Mouse (Mus musculus) hindbrain, embryonic 11.5 days (tissue): ENCODE measurements around the gene Pafah1b2. TPM values are rescaled to one million over a fixed set of nuclear protein-coding genes. Genes with fewer than 3 reads are reported as not detected.

Experiments
- ATAC-seq: fragments of 200-750 bp; cut with Nextera tagmentation; 2 replicates; pipeline ENCODE4 v1.8.0; 2017; ENCODE audit warnings: mild to moderate bottlenecking, moderate TSS enrichment, moderate library complexity; ENCODE audit not compliant: low FRiP score
- DNase-seq: peaks from one replicate; pipeline ENCODE4 v3.0.0-alpha.2; 2015; ENCODE audit warnings: low spot score
- H3K27ac ChIP-seq: fragments of 300-500 bp; sonication (generic); 2 replicates; pipeline ENCODE4 v1.5.1; 2014; ENCODE audit warnings: mild to moderate bottlenecking, low read depth, low read length
- H3K27me3 ChIP-seq: fragments of 300-500 bp; sonication (generic); 2 replicates; pipeline ENCODE4 v1.6.1; 2014; ENCODE audit warnings: mild to moderate bottlenecking, low read length, moderate library complexity, mixed read lengths; ENCODE audit not compliant: control insufficient read depth, insufficient read depth
- H3K36me3 ChIP-seq: fragments of 300-500 bp; sonication (generic); 2 replicates; pipeline ENCODE4 v1.6.1; 2014; ENCODE audit warnings: mild to moderate bottlenecking, low read length, moderate library complexity, mixed read lengths; ENCODE audit not compliant: control insufficient read depth, insufficient read depth
- H3K4me1 ChIP-seq: fragments of 300-500 bp; sonication (generic); replicated peaks from 2 replicates; pipeline ENCODE4 v1.6.1; 2014; ENCODE audit warnings: low read length, mixed read lengths; ENCODE audit not compliant: control insufficient read depth, insufficient read depth
- H3K4me2 ChIP-seq: fragments of 300-500 bp; sonication (generic); replicated peaks from 2 replicates; pipeline ENCODE4 v1.6.1; 2014; ENCODE audit warnings: mild to moderate bottlenecking, low read depth, low read length
- H3K4me3 ChIP-seq: fragments of 300-500 bp; sonication (generic); 2 replicates; pipeline ENCODE4 v1.5.1; 2014; ENCODE audit warnings: low read depth, low read length
- H3K9ac ChIP-seq: fragments of 300-500 bp; sonication (generic); 2 replicates; pipeline ENCODE4 v1.6.1; 2014; ENCODE audit warnings: low read depth, low read length
- H3K9me3 ChIP-seq: fragments of 300-500 bp; sonication (generic); 2 replicates; pipeline ENCODE4 v1.6.1; 2016; ENCODE audit warnings: low read length; ENCODE audit not compliant: control insufficient read depth
- WGBS: fragments of 180-500 bp; shearing (Covaris S2); extraction: QIAGEN DNeasy Blood & Tissue Kit; methylation state at CpG from one replicate; pipeline ENCODE4 v1.1.7; 2014; 5-methylcytosine and 5-hydroxymethylcytosine counted together
- polyA plus RNA-seq: library from polyadenylated mRNA; unstranded; fragments of >200 nt; fragmentation: Nextera tagmentation; extraction: Ambion mirVana; gene quantifications from 2 replicates; pipeline ENCODE4 v1.2.1, GENCODE M21; 2014

Gene Pafah1b2
- polyA plus RNA-seq, 1 experiment from 2014 or later: 282 TPM

- Histone ChIP-seq H3K27me3 (no peaks in the 10 kb centered on the region), H3K9me3 (no peaks in the 10 kb centered on the region), H3K36me3 (no peaks in the 10 kb centered on the region), H3K4me2 (no peak overlapping the region), H3K9ac (no peak overlapping the region), H3K4me3 (no peak overlapping the region), H3K27ac (no peak overlapping the region), H3K4me1 (0 out of 2 replicates have a peak, but pooled peaks cover 2% of the 10 kb centered on the region)
- no peak for ATAC-seq
- 90% methylated on average over 6 of the region's 6 CpGs for WGBS
- no peak for DNase-seq
Measured at GRCm38 (mm10) chr9:46030968-46031367, 18.5 kb upstream of the Pafah1b2 start.

GRCm38 (mm10) chr9:46030184-46030583 is 17.7 kb upstream of the Pafah1b2 start:
- H3K9ac ChIP-seq: no peak overlapping the region
- no peaks in the 10 kb centered on the region for H3K27me3 ChIP-seq
- no peak overlapping the region for H3K4me2 ChIP-seq
- ATAC-seq (no peak), DNase-seq (no peak)
- WGBS: 81% methylated on average over 5 of the region's 5 CpGs
- H3K36me3 ChIP-seq: no peaks in the 10 kb centered on the region
- H3K4me3 ChIP-seq: no peak overlapping the region
- H3K4me1 ChIP-seq: 0 out of 2 replicates have a peak, but pooled peaks cover 2% of the 10 kb centered on the region
- no peaks in the 10 kb centered on the region for H3K9me3 ChIP-seq
- H3K27ac ChIP-seq: no peak overlapping the region

- no peak for DNase-seq
- H3K4me3 ChIP-seq: no peak overlapping the region
- H3K9ac ChIP-seq: no peak overlapping the region
- H3K9me3 ChIP-seq: no peaks in the 10 kb centered on the region
- no peak overlapping the region for H3K27ac ChIP-seq
- ATAC-seq: no peak
- no peaks in the 10 kb centered on the region for H3K36me3 ChIP-seq
- no peak overlapping the region for H3K4me2 ChIP-seq
- H3K27me3 ChIP-seq: no peaks in the 10 kb centered on the region
- 80% methylated on average over 6 of the region's 6 CpGs for WGBS
- H3K4me1 ChIP-seq: 0 out of 2 replicates have a peak, but pooled peaks cover 2% of the 10 kb centered on the region
Measured at GRCm38 (mm10) chr9:46029534-46029933, 17.0 kb upstream of the Pafah1b2 start.

DNA sequence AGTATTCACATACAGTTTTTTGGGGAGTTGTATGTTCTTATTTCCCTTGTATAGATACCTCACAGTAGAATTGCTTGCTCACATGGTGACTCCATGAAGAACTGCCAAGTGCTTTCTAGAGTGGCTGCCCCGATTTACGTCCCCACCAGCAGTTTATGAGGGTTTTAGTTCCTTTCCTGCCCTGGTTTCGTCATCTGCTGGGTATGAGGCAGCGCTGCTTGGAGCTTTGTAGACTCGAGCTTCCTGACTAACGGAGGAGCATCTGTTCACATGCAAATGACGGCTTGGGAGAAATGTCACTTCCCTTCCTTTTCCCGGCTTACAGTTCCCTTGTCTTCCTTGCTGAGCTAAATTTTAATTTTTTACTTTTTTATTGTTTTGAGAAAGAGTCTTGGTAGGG is 15.5 kb upstream of the Pafah1b2 start:
- Histone ChIP-seq H3K4me1 (0 out of 2 replicates have a peak, but pooled peaks cover 2% of the 10 kb centered on the region), H3K27ac (no peak overlapping the region), H3K36me3 (no peaks in the 10 kb centered on the region), H3K27me3 (no peaks in the 10 kb centered on the region), H3K4me2 (no peak overlapping the region), H3K9ac (no peak overlapping the region), H3K4me3 (no peak overlapping the region), H3K9me3 (no peaks in the 10 kb centered on the region)
- WGBS: 37% methylated on average over 8 of the region's 8 CpGs
- DNase-seq: no peak
- ATAC-seq: no peak

DNA sequence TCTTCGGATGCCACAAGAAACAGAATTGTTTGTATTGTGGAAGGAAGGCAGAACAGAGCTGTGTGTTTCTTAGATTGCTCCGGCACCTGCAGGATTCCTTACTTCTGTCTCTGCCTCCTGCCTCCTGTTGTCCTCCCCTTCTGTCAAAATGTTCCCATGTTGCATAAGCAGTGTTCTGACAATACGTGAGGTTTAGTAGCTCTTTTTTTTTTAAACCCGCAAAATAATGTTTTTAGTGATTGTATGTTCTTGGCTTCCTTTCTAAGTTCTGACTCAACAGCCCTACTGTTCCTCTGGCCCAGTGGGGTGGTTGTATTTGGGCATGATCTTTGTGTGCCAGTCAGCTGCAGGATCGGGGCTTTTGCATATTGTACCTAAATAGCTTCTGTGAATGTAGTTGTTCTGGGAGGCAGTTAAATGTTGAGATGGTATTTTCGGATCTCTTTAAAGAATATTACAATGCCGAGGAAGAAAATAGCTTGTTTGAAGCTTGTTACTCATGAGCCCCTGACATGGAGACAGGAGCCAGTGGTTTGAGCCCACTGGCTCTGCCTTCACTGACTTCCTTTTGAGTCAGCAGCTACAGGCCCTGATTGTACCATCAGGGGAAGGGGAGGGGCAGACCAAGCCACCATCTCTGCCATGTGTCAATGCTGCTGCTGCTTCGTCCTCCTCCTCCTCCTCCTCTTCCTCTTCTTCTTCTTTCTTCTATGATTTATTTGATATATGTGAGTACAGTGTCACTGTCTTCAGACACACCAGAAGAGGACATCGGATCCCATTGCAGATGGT is 13.8 kb upstream of the Pafah1b2 start:
- no peaks in the 10 kb centered on the region for H3K9me3 ChIP-seq
- H3K27me3 ChIP-seq: no peaks in the 10 kb centered on the region
- H3K27ac ChIP-seq: no peak overlapping the region
- H3K4me3 ChIP-seq: no peak overlapping the region
- no peak overlapping the region for H3K9ac ChIP-seq
- 0 out of 2 replicates have a peak, but pooled peaks cover 2% of the 10 kb centered on the region for H3K4me1 ChIP-seq
- H3K36me3 ChIP-seq: no peaks in the 10 kb centered on the region
- ATAC-seq: no peak
- no peak overlapping the region for H3K4me2 ChIP-seq
- DNase-seq: no peak
- 93% methylated on average over 9 of the region's 9 CpGs for WGBS

DNA sequence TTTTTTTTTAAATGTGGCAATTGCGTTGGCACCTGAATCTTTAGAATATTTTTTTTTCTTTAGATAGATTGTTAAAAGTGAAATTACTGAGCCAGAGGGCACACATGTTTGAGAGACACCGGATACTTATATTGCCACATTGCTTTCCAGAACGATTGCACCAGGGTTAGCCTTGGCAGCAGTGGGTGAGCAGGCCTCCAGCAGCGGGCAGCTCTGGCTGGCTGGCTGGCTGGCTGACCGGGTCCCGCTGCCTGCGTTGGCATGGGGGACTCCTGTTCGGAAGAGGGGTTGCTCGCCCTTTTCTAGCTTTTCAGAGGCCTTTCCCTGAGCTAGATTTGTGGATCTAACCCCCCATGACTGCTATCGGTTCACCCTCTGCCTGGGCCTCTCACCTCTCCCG is 11.1 kb upstream of the Pafah1b2 start:
- Histone ChIP-seq H3K4me2 (no peak overlapping the region), H3K4me1 (0 out of 2 replicates have a peak, but pooled peaks cover 2% of the 10 kb centered on the region), H3K9me3 (no peaks in the 10 kb centered on the region), H3K4me3 (no peak overlapping the region), H3K9ac (no peak overlapping the region), H3K27me3 (no peaks in the 10 kb centered on the region), H3K27ac (no peak overlapping the region), H3K36me3 (no peaks in the 10 kb centered on the region)
- ATAC-seq (no peak), DNase-seq (no peak)
- 93% methylated on average over 11 of the region's 11 CpGs for WGBS

DNA sequence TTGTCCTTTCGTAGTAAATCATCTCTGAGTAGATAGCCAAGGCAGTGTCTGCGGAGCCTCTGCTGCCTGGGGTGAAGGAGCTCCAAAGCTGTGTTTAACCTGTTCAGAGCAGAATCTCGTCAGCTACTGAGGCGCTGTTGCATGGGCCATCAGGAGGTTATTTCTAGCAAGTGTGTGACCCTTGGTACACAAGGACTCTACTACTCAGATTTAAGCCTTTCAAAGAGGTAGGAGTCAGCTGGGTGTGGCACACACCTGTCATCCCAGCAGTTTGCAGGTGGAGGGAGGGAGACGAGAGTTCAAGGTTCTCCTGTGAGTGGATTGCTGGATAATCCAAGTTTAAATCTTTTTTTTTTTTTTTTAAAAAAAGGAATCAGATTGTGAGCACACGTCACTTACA is 7.5 kb upstream of the Pafah1b2 start:
- no peak for DNase-seq
- WGBS: 87% methylated on average over 6 of the region's 6 CpGs
- H3K9me3 ChIP-seq: no peaks in the 10 kb centered on the region
- H3K4me1 ChIP-seq: no peaks in the 10 kb centered on the region; the same call in 1 of the 2 replicates
- no peak overlapping the region for H3K27ac ChIP-seq
- no peak overlapping the region for H3K9ac ChIP-seq
- no peak overlapping the region for H3K4me2 ChIP-seq
- ATAC-seq: no peak
- no peak overlapping the region for H3K4me3 ChIP-seq
- H3K36me3 ChIP-seq: no peaks in the 10 kb centered on the region
- H3K27me3 ChIP-seq: no peaks in the 10 kb centered on the region

- H3K36me3 ChIP-seq: no peaks in the 10 kb centered on the region
- no peak overlapping the region for H3K4me2 ChIP-seq
- H3K4me3 ChIP-seq: no peak overlapping the region
- DNase-seq: no peak
- ATAC-seq: no peak
- H3K9ac ChIP-seq: no peak overlapping the region
- 94% methylated on average over 6 of the region's 6 CpGs for WGBS
- H3K27me3 ChIP-seq: no peaks in the 10 kb centered on the region
- peaks cover 2% of the 10 kb centered on the region for H3K4me1 ChIP-seq
- H3K27ac ChIP-seq: no peak overlapping the region
- H3K9me3 ChIP-seq: no peaks in the 10 kb centered on the region
Measured at GRCm38 (mm10) chr9:46018316-46018715, 5.8 kb upstream of the Pafah1b2 start.

DNA sequence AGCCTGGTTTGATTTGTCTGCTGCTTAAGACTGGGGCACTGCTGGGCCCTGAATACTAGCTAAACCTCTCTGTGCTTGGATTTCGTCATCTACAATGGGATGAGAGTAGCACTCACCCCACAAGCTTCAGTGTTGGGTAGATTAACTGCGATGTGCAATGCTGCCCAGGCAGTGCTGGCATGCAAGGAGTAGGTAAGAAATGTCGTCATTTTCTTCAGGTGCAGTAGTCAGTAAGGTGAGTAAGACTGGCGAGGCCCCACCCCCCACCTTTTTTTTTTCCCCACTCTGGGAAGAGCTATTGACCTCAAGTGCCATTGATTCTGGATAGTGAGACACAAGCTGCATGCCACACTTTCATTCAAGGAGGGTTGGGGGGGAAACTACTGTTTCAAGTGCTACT is 3.9 kb upstream of the Pafah1b2 start:
- Histone ChIP-seq H3K9ac (no peak overlapping the region), H3K36me3 (no peaks in the 10 kb centered on the region), H3K4me2 (no peak overlapping the region), H3K4me3 (no peak overlapping the region), H3K27me3 (no peaks in the 10 kb centered on the region), H3K4me1 (peaks cover 4% of the 10 kb centered on the region), H3K27ac (no peak overlapping the region), H3K9me3 (no peaks in the 10 kb centered on the region)
- DNase-seq (no peak), ATAC-seq (no peak)
- 73% methylated on average over 4 of the region's 4 CpGs for WGBS
